Mouse (Mus musculus): Measurements from ENCODE around the gene Grk2.

DNA sequence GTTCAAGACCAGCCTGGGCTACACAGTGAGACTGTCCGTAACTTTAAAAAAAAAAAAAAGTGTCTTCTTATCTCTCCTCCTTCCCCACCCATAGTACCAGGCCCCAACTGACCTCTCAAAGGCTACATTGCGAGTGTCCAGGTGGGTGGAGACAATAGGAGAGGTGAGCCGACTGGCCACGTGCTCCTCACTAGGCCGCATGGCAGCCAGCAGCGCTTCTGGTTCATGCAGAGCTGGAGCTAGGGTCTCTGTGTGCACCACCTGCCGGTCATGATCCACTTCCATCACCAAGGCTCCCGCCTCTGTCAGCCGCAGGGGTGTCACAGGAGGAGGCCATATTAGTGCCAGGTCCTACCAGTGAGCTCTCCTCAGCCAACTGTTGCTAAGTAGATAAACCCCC is 25.6 kb downstream of the Grk2 start:
- TF ChIP-seq GATA1 (IDR thresholded peaks at IDR 0.05; ENCODE audit: borderline replicate concordance, low read length), result no peak
- TF ChIP-seq FLI1 (IDR thresholded peaks at IDR 0.05; ENCODE audit: low read length), result no peak

All from megakaryocyte, embryonic 14.5 days (primary cell).